Mouse (Mus musculus) c-Kit-negative CD71-positive TER-119-positive erythroid progenitor cells, embryonic 14.5 days (primary cell): ENCODE measurements around the gene Cabin1.

ENCODE experiments used
- DNase-seq: peaks from one replicate; pipeline ENCODE4 v3.0.0-alpha.2; 2013; ENCODE audit warnings: low read depth, low spot score

Gene Cabin1

DNA sequence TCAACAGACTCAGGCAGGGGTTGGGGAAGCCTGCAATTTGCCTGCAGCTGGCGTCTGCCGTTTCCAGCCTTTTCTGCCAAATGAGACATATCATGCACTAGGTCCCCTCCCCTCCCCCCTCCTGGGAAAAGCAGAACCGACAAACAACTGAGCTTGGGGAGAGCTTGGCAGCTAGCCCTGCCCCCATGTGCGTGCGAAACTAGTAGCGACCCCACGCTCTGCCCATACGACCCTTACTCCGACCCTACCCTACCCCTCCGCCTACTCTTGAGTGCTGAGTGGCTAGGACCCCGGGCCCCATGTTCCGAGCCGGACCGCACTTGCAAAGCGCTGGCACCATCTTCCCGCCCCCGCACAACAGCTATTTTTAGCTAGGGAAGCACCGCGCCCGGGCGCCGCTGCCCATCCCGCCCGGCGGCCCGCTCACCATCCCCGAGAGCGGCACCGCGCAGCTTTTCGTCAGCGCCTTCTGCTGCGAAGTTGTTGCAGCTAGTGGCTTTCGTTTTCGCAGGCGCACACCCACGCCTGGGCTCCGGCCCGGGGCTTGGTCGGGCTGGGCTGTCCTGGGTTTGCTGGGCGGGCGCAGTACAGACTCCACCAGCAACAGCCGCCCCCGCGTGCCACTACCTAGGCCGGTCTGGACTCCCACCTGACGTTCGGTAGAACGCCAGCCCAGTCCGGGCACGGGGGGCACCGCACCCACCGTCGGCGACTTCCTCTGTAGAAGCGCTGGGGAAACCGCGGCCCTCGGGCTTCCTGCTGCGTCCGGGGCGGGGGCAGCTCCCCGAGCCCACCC lies 96.8 kb downstream of the Cabin1 start:
- DNase-seq, result no peak

DNA sequence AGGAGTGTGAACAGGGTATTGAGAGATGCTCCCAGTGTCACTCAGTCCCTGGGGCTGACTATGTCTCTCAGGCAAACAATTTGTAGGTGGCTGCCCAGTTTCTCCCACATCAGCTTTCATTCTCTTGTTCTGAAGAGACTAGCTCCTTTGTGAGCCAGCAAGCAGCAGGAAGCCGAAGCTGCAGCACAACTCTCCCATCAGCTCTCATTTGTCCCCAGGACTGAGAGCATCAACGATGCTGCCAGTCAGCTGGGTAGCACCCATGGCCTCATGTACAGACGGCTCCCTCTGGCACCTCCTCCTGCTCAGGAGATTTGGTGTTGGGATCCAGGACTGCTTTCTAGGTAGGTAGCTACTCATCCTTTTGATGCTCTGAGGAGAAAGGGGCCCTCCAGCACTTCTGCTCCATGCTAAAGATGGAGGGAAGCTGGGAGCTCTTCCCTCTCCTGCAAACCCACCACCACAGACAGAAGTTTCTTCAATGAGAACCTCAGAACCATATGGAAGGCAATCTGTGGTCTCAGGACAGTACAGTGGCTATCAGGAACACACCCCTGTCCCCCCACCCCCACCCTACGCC lies 97.6 kb downstream of the Cabin1 start:
- DNase-seq, result no peak

DNA sequence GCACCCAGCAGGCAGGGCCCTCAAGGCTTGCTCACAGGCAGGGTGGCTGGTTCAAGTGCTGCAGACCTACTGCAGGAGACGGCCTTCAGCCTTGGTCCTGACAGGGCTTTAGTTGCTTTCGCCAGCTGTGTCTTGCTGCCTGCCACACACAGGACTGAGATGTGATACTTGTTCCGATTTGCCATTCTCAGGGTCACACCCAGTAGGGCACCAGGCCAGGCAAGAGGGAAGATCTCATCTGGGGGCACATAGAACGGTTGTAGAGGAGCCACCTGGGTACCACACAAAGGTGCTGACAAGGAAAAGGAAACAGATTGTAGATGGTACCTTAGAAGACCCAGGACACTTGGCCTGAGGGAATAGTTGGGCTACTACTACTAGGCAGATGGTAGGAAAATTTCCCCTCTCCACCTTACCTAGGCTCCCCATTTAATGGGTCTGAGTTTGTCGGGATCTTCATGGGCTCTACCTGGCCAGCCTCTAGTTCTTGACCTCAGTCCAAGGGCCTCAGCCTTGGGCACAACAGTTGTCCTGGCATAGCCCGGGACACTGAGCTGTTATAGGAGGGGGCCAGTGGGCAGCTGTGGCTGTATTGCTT lies 99.4 kb downstream of the Cabin1 start:
- no peak for DNase-seq

DNA sequence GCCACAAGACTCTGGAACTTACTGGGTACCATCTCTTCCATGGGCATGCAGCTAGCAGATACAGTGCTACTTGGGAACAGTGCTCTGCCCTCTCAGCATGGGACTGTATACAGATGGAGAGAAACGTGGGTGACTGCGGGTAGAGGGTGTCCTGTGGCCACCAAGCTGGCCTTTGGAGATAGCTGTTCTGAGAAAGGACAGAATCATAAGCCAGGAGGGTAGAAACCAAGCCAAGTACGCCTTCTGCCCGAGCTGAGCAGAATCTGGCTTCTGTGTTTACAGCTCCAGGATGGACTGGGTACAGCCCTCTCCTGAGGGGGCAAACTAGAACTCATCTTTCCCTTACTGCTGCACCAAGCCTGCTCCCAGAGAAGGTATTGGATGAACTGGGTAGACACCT lies 101.6 kb downstream of the Cabin1 start:
- DNase-seq, result no peak

DNA sequence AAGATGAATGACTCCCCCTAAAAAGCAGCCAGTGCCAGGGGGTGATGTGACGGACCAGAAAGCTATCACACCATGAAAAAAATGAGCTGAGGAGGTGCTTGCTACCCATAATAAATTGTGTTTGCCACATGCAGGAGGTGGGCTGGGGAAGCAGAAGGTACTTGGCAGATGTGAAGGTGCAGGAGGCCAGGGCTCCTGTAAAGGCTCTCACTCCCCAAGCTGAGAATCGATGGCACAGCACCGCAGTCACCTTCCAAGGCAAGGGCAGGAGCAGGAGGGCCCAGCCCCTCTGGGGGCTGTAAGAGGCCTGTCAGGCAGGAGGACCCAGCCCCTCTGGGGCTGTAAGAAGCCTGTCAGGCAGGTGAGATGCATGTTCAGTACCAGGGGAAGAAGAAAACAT lies 102.3 kb downstream of the Cabin1 start:
- DNase-seq, result no peak

DNA sequence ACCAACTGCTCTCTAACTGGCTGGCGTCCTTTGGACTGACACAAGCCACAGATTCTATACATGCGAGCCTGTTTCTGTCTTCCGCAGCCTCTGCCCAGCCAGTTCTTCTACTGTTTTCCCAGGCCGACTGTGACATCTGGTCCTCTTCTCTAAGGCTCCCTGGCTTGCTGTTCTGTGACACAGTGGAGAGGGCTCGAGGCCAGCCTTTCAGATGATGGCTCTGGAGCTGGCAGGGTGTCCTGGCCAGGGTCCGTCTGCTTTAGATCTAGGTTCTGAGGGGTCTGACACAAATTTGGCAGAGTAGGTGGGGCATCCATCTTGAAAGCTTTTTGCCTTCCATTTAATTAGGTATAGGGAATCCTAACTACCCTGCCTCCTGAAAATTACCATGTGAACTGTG lies 102.8 kb downstream of the Cabin1 start:
- DNase-seq, result no peak

DNA sequence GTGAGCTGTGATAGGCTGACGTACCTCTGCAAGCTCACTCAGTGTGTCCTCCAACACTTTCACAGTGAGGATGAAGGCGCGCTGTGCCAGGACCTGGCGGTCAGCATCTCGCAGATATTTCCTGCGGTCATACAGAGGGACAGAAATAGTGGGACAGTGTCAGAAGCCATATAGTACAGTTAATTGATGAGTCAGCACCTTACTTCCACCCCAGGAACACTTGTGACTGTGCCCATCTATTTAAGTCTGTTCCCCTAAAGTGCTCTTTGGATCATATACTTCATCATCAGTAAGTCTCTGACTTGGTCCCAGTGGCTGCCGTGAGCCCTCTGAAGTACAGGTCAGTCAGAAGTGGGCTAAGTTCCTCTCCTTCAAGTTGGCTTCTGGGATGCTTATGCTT lies 106.4 kb downstream of the Cabin1 start:
- DNase-seq, result no peak

DNA sequence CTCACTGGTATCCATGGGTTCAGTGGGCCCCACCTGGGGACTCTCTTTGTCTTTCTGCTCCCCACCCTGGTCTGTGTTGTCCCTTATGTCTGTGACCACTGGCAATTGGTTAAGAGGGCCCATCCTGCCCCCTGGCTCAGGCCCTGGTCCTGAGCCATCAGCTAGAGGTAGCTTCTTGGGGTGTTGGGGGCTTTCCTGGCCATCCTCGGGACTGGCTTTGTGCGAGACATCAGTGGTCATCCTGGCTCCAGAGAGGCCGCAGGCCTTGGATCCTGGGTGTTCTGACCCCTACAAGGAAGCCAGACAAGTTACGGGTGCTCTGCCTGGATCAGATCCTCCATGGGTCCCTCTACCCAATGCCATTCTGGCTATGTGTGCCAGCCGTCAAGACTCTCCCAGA lies 107.0 kb downstream of the Cabin1 start:
- DNase-seq, result no peak

DNA sequence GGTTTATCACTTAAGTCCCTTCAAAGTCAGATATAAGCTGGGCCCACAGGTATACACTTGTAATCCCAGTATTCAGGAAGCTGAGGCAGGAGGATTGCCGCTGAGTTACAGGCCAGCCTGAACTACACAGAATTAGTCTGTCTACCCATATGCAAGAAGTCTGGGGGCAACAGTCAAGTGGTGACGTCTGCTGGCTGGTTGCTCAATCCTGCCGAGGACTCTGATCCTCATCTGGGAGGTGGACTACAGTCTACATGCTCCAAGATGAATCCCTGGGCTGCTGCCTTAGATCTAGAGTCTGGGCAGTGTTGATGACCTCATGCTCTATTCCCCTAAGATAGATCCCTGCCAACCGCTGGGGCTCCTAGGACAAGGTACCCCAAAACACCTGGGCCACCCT lies 110.1 kb downstream of the Cabin1 start:
- no peak for DNase-seq

DNA sequence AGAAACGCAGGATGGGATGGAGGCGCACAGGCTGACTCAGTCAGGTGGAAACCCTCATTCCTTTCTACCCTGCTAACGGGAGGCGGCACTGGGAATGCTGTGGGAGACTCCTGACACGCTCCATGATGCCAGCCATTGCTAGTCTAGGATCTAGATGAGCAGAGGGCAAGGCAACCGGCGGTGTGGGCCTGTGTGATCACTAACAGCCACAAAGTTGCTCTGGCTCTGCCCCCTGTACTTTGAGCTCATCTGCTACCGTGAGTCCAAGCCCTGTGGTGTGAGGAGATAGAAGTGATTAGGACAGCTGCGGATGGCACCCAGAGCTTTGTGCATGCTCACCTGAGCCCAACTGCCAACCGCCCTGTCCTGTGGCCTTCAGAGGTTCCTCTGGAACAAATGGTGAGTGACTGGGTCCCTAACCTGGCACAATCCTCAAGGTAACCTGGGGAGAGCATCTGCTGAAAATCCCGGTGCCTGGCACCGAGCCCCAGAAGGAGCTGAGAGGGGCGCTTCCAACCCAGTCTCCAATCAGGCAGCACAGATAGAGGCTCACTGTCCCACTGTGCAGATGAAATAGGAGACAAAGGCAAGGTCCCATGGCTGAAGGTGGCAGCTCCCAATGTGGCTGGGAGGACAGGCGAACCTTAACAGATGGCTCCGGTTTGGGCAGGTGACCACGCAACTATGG lies 112.6 kb downstream of the Cabin1 start:
- DNase-seq, result no peak

DNA sequence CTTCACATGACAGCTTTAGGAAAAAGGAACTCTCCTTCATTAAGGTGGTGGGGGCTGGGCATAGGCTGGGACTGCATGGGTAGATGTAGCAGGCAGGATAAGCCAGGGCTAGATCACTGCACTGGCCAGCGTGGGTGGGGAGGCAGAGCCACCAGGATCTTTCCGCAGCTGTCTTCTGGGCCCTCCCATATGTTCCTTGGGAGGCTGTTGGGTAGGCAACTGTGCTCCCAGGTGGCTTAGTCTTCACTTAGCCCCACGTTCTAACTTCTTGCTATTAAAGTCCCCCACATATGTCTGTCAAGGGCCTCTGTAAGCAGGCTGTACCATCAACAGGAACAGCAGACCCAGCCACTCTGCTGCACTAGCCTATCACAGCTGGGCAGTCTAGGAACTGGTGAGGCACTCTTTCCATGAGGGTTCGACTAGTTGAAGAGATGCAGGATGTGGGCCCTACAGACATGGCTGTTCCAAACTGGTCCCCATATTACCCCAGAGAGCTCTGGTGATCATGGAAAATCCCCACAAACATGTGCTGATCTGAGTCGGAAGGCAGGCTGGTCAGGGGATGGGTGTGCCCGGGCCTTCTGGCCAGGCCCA lies 113.7 kb downstream of the Cabin1 start:
- no peak for DNase-seq

DNA sequence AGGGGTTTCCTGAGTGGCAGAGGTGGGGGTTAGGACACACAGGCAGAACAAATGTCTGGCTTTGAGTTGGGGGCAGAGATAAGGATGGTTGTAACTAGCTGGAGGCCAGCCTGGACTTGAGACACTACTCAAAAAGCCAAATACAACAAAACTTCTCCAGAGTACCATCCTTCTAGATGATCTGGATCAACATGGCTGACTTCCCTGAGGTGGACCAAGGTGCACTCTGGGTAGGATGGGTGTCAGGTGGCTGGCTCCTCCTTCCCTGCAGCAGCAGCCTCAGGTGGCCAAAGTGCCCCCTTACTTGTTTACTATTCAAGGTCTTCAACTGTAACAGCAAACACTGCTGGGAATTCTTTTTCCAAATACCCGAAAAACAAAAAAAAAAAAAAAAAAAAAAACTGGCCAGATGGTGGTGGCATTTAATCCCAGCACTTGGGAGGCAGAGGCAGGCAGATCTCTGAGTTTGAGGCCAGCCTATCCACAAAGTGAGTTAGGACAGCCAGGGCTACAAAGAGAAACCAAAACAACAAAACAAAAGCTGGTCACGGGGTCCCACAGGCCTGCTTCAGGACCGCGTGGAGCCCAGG lies 114.6 kb downstream of the Cabin1 start:
- no peak for DNase-seq

DNA sequence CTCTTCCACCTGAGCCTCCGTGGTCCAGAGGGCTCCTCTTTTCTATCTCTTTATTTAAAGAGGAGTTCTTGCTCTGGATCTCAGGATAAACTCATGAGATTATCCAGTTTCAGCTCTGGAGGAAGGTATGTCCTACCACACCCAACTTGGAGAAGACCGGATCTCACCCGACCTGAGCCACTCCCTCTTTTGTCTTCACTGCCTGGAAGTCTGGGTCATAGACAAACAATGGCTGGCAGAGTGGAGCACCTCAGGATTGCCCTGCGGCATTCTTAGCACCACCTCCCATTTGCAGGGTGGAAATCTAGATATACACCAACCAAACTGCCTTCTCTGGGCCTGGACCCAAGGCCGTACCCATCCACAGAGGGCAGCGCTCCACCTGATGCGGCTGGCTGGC lies 115.1 kb downstream of the Cabin1 start:
- DNase-seq, result no peak

DNA sequence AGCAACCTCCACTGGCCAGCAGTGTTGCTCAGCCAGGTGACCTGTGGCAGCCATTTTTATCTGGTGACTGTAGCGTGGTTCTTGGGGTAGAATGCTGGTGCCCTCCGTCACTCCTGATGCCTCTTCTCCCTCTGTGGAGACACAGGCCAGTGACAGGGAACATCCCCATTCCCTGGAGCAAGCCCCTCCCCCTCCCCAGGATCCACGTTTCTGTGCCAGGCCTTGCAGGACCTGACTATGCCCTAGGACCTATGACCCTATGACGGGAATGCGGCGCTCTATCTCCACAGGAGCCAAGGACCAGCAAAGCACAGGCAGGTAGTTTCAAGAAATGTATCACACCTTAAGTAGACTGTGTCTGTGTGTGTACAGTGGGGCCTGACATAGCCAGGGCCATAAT lies 116.0 kb downstream of the Cabin1 start:
- DNase-seq, result no peak

DNA sequence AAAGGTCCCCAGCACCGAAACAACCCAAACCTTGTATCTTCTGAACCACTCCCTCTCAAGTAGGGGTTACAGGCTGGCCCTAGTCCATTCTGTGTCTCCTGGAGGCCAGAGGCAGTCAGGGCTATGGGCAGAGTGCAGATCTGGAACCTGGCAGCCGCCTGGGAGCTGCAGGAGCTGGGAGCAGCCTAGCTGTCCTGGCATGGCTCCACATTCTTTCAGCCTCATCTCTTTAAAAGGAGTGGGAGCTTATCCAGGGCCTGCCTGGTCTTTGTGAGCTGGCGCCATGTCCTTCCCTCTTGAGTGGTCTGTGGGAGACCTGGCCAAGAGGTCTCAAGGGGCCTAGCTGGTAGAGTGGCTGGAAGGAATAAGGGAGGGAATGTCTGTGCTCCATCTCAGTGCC lies 116.8 kb downstream of the Cabin1 start:
- DNase-seq, result no peak

DNA sequence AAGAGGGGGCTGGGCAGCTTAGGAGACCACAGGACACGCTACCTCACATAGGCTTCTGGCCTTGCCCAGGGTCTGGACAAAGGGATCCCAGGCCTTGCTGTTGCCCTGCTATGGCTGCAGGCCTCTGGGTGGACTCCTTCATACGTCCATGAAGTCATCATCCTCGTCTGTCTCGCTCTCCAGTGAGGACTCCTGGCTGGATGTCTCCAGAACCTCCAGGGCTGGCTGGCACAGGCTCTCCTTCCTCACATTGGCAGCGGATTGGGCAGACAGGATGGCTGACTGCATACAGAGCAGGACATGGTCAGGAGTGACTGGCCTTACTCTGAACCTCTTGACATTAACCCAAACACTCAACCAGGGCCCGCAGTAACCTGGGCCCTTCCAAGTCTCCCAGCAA lies 117.7 kb downstream of the Cabin1 start:
- DNase-seq, result no peak

DNA sequence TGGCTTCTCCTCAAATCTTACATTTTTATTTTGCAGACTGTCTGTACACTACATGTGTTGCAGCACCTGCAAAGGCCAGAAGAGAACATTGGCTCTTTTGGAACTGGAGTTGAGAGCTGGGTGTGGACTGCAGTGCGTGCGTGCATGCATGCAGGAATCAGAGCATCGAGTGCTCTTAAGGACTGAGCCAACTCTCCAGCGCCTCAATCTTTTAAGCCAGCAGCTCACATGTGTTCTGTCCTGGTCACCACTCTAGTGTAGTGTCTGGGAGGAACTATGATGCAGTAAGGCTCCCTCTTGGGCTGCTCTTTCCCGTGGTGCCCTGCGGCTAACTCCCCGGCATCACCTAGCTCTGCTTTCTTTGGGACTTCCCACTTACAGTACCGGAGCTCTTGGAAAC lies 118.5 kb downstream of the Cabin1 start:
- DNase-seq, result no peak

DNA sequence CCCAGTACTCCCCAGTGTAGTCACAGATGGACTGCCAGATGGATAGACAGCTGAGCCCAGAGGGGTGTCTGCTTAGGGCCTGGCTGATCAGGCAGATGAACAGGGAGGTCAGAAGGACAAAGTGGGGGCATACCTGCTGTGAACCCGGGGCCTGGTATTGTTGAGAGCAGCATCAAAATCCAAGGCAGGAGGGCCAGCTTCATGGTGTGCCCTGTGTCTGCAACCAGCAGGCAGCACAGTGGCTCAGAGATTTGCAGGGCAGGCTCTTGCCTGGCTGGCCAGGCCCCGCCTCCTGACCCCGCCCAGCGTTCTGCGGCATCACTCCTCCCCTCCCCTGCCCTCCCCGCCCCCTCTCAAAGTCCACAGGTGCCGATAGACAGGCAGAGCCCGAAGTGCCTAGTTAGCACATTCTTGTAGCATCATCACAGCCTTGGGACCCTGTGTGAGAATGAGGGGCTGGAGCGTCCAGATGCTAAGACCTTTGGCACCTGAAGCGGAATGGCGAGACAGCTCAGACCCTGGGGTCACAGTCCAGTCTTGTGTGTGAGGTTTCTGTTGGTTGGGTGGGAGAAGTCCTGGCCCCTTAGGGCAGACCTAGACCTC lies 120.3 kb downstream of the Cabin1 start, which contains the start of gene Susd2:
Gene Susd2 (minus strand): TSS at position 268 of the 603 bp plus-strand sequence.
- DNase-seq, result peak; percentile 26

DNA sequence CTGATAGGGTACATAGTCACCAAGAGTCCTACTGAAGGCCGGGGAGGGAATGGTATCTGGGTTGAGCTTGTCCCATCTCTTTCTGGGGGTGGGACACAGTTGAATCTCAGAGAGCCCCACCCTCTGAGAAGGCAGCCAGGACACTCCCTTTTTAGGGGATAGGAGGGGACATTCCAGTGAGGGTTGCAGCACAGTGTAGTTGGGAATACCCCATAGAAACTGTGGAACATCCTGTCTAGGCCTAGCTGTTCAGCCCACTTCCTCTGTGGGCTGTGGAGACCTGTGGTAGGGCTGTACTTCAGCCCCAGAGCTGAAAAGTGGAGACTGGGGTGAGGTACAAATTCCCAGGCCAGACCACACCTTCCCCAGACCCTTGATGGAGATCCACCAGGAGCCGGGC lies 121.2 kb downstream of the Cabin1 start:
- no peak for DNase-seq

DNA sequence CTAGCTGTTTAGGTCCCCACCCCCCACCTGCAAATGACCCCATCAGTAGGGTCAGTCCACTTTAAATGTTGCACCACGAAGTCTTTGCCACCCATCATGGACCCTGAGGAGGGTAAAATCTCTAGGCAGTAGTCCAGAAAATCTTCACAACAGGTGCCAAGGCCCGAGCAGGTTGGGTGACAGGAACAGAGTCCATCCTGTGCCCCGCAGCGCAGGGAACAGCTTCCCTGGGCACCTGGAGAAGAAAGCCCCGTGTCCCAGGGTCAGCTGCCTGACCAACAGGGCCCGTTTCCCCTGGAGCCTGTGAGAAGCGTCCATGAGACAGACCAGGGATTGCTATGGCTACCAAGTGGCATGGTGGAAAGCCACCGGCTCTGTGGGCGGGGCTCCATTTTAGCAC lies 121.7 kb downstream of the Cabin1 start:
- DNase-seq, result no peak

DNA sequence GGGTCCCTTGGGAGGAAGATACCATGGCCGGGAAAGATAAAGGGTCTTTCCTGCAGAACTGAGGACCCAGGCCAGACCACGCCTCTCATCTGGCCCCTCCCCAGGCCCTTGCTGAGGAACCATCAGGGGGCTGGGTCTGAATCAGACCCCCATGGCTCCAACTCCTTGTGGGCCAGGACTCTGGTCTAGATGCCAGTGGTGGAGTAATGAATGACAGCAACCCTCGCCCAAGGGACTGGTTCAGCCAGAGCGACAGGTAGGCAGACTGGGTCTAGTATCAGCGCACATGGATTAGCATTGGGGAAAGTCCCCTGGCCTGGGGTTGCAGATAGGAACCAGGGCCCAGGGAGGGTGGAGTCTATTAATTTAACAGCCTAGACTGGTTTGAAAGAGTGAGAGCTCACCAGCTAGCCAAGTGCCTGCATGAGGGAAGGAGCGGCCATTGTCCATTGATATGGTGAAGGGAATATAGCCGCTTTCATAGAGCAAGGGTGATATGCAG lies 122.4 kb downstream of the Cabin1 start:
- no peak for DNase-seq
